Mouse (Mus musculus): ENCODE results near the gene Olfml2a. TPM values are rescaled to one million over a fixed set of nuclear protein-coding genes. Genes with fewer than 3 reads are reported as not detected.

Olfml2a gene
- polyA plus RNA-seq, 1 experiment from 2014 or later = 2.1 TPM

GRCm38 (mm10) chr2:38921374-38921773, 10.4 kb upstream of the Olfml2a start:
- WGBS (ENCODE audit: insufficient replicate concordance) = 39% methylated on average over 1 of the region's 1 CpGs
- Histone ChIP-seq H3K36me3 (ENCODE audit: control insufficient read depth, insufficient read depth, low read length) (no peaks in the 10 kb centered on the region), H3K9me3 (replicated peaks; ENCODE audit: control insufficient read depth, low read length) (no peaks in the 10 kb centered on the region), H3K4me3 (ENCODE audit: low read depth, low read length) (no peak overlapping the region), H3K27ac (ENCODE audit: low read depth, low read length) (no peak overlapping the region), H3K27me3 (ENCODE audit: control insufficient read depth, insufficient read depth, low read length) (no peaks in the 10 kb centered on the region), H3K4me1 (ENCODE audit: control insufficient read depth, insufficient read depth, low read length) (no peaks in the 10 kb centered on the region), H3K9ac (ENCODE audit: low read depth, low read length) (no peak overlapping the region), H3K4me2 (no peak overlapping the region)
- ATAC-seq (replicated peaks; ENCODE audit: insufficient number of reproducible peaks, low FRiP score, low TSS enrichment) = no peak

- Histone ChIP-seq H3K4me2 (no peak overlapping the region), H3K4me1 (ENCODE audit: control insufficient read depth, insufficient read depth, low read length) (no peaks in the 10 kb centered on the region), H3K9me3 (replicated peaks; ENCODE audit: control insufficient read depth, low read length) (no peaks in the 10 kb centered on the region), H3K9ac (ENCODE audit: low read depth, low read length) (no peak overlapping the region), H3K36me3 (ENCODE audit: control insufficient read depth, insufficient read depth, low read length) (no peaks in the 10 kb centered on the region), H3K27ac (ENCODE audit: low read depth, low read length) (no peak overlapping the region), H3K4me3 (ENCODE audit: low read depth, low read length) (no peak overlapping the region), H3K27me3 (ENCODE audit: control insufficient read depth, insufficient read depth, low read length) (no peaks in the 10 kb centered on the region)
- ATAC-seq (replicated peaks; ENCODE audit: insufficient number of reproducible peaks, low FRiP score, low TSS enrichment) = no peak
- 44% methylated on average over 3 of the region's 3 CpGs for WGBS (ENCODE audit: insufficient replicate concordance)
Observed at GRCm38 (mm10) chr2:38923471-38923870, 8.3 kb upstream of the Olfml2a start.

GRCm38 (mm10) chr2:38923911-38924310, 7.9 kb upstream of the Olfml2a start:
- Histone ChIP-seq H3K4me2 (no peak overlapping the region), H3K27ac (ENCODE audit: low read depth, low read length) (no peak overlapping the region), H3K4me3 (ENCODE audit: low read depth, low read length) (no peak overlapping the region), H3K36me3 (ENCODE audit: control insufficient read depth, insufficient read depth, low read length) (no peaks in the 10 kb centered on the region), H3K4me1 (ENCODE audit: control insufficient read depth, insufficient read depth, low read length) (no peaks in the 10 kb centered on the region), H3K9me3 (replicated peaks; ENCODE audit: control insufficient read depth, low read length) (no peaks in the 10 kb centered on the region), H3K9ac (ENCODE audit: low read depth, low read length) (no peak overlapping the region), H3K27me3 (ENCODE audit: control insufficient read depth, insufficient read depth, low read length) (no peaks in the 10 kb centered on the region)
- 58% methylated on average over 2 of the region's 2 CpGs for WGBS (ENCODE audit: insufficient replicate concordance)
- ATAC-seq (replicated peaks; ENCODE audit: insufficient number of reproducible peaks, low FRiP score, low TSS enrichment) = no peak

GRCm38 (mm10) chr2:38924571-38924970, 7.2 kb upstream of the Olfml2a start:
- H3K4me1 ChIP-seq (ENCODE audit: control insufficient read depth, insufficient read depth, low read length) = no peaks in the 10 kb centered on the region
- no peak for ATAC-seq (replicated peaks; ENCODE audit: insufficient number of reproducible peaks, low FRiP score, low TSS enrichment)
- no peaks in the 10 kb centered on the region for H3K27me3 ChIP-seq (ENCODE audit: control insufficient read depth, insufficient read depth, low read length)
- H3K9me3 ChIP-seq (replicated peaks; ENCODE audit: control insufficient read depth, low read length) = no peaks in the 10 kb centered on the region
- peak overlapping the region; percentile 87 for H3K4me3 ChIP-seq (ENCODE audit: low read depth, low read length)
- H3K36me3 ChIP-seq (ENCODE audit: control insufficient read depth, insufficient read depth, low read length) = no peaks in the 10 kb centered on the region
- WGBS (ENCODE audit: insufficient replicate concordance) = 12% methylated on average over 10 of the region's 10 CpGs
- H3K9ac ChIP-seq (ENCODE audit: low read depth, low read length) = no peak overlapping the region
- no peak overlapping the region for H3K27ac ChIP-seq (ENCODE audit: low read depth, low read length)
- peak overlapping the region; percentile 85 for H3K4me2 ChIP-seq

GRCm38 (mm10) chr2:38925171-38926080, 6.4 kb upstream of the Olfml2a start:
- peak; percentile 56 for ATAC-seq (replicated peaks; ENCODE audit: insufficient number of reproducible peaks, low FRiP score, low TSS enrichment)
- no peaks in the 10 kb centered on the region for H3K36me3 ChIP-seq (ENCODE audit: control insufficient read depth, insufficient read depth, low read length)
- no peaks in the 10 kb centered on the region for H3K4me1 ChIP-seq (ENCODE audit: control insufficient read depth, insufficient read depth, low read length)
- no peak overlapping the region for H3K27ac ChIP-seq (ENCODE audit: low read depth, low read length)
- H3K9me3 ChIP-seq (replicated peaks; ENCODE audit: control insufficient read depth, low read length) = no peaks in the 10 kb centered on the region
- WGBS (ENCODE audit: insufficient replicate concordance) = under 1% methylated on average over 49 of the region's 51 CpGs
- no peaks in the 10 kb centered on the region for H3K27me3 ChIP-seq (ENCODE audit: control insufficient read depth, insufficient read depth, low read length)
- peak overlapping the region; percentile 87 for H3K4me3 ChIP-seq (ENCODE audit: low read depth, low read length)
- H3K9ac ChIP-seq (ENCODE audit: low read depth, low read length) = peak overlapping the region; percentile 74
- peak overlapping the region; percentile 85 for H3K4me2 ChIP-seq

GRCm38 (mm10) chr2:38926145-38926891, 5.5 kb upstream of the Olfml2a start:
- no peak overlapping the region for H3K27ac ChIP-seq (ENCODE audit: low read depth, low read length)
- no peaks in the 10 kb centered on the region for H3K27me3 ChIP-seq (ENCODE audit: control insufficient read depth, insufficient read depth, low read length)
- WGBS (ENCODE audit: insufficient replicate concordance) = under 1% methylated on average over 43 of the region's 53 CpGs
- H3K9me3 ChIP-seq (replicated peaks; ENCODE audit: control insufficient read depth, low read length) = no peaks in the 10 kb centered on the region
- H3K9ac ChIP-seq (ENCODE audit: low read depth, low read length) = peak overlapping the region; percentile 74
- H3K4me3 ChIP-seq (ENCODE audit: low read depth, low read length) = peak overlapping the region; percentile 87
- ATAC-seq (replicated peaks; ENCODE audit: insufficient number of reproducible peaks, low FRiP score, low TSS enrichment) = peak; percentile 96
- no peaks in the 10 kb centered on the region for H3K4me1 ChIP-seq (ENCODE audit: control insufficient read depth, insufficient read depth, low read length)
- H3K4me2 ChIP-seq = peak overlapping the region; percentile 85
- no peaks in the 10 kb centered on the region for H3K36me3 ChIP-seq (ENCODE audit: control insufficient read depth, insufficient read depth, low read length)

- no peak within 1 kb of the TSS for H3K27ac ChIP-seq (ENCODE audit: low read depth, low read length)
- 11% methylated on average over 19 of the region's 19 CpGs for WGBS (ENCODE audit: insufficient replicate concordance)
Observed at GRCm38 (mm10) chr2:38927115-38927979, 4.4 kb upstream of the Olfml2a start, which contains the start of gene Nr6a1. Nr6a1 (minus strand) TSS chr2:38927688.

GRCm38 (mm10) chr2:38930269-38930668, 1.5 kb upstream of the Olfml2a start:
- H3K36me3 ChIP-seq (ENCODE audit: control insufficient read depth, insufficient read depth, low read length) = no peaks in the 10 kb centered on the region
- H3K9me3 ChIP-seq (replicated peaks; ENCODE audit: control insufficient read depth, low read length) = no peaks in the 10 kb centered on the region
- peaks cover 18% of the 10 kb centered on the region for H3K4me1 ChIP-seq (ENCODE audit: control insufficient read depth, insufficient read depth, low read length)
- no peak for ATAC-seq (replicated peaks; ENCODE audit: insufficient number of reproducible peaks, low FRiP score, low TSS enrichment)
- WGBS (ENCODE audit: insufficient replicate concordance) = 51% methylated on average over 2 of the region's 2 CpGs
- no peak overlapping the region for H3K27ac ChIP-seq (ENCODE audit: low read depth, low read length)
- no peak overlapping the region for H3K4me2 ChIP-seq
- 0 out of 2 replicates have a peak, but pooled peaks cover 2% of the 10 kb centered on the region for H3K27me3 ChIP-seq (ENCODE audit: control insufficient read depth, insufficient read depth, low read length)
- no peak overlapping the region for H3K4me3 ChIP-seq (ENCODE audit: low read depth, low read length)
- H3K9ac ChIP-seq (ENCODE audit: low read depth, low read length) = no peak overlapping the region

More at GRCm38 (mm10) chr2:38927115-38927979, 4.4 kb upstream of the Olfml2a start, which contains the start of gene Nr6a1:
- Histone ChIP-seq H3K4me3 (ENCODE audit: low read depth, low read length) (peak within 1 kb of the TSS; percentile 40), H3K9me3 (replicated peaks; ENCODE audit: control insufficient read depth, low read length) (no peaks in the 10 kb centered on the region), H3K9ac (ENCODE audit: low read depth, low read length) (no peak within 1 kb of the TSS), H3K27me3 (ENCODE audit: control insufficient read depth, insufficient read depth, low read length) (0 out of 2 replicates have a peak, but pooled peaks cover under 1% of the 10 kb centered on the region), H3K4me1 (ENCODE audit: control insufficient read depth, insufficient read depth, low read length) (peaks cover 5% of the 10 kb centered on the region; the same call in 1 of the 2 replicates), H3K36me3 (ENCODE audit: control insufficient read depth, insufficient read depth, low read length) (no peaks in the 10 kb centered on the region), H3K4me2 (peak within 1 kb of the TSS; percentile 70)
- peak; percentile 39; the same call in 1 of the 2 replicates for ATAC-seq (replicated peaks; ENCODE audit: insufficient number of reproducible peaks, low FRiP score, low TSS enrichment)

All from heart, embryonic 11.5 days (tissue).